Mouse (Mus musculus): ENCODE measurements around the gene Lrrc8a. TPM values are rescaled to one million over a fixed set of nuclear protein-coding genes. Genes with fewer than 3 reads are reported as not detected.

Gene Lrrc8a
- total RNA-seq (2014; rRNA removed): 52.5 and 65.4 TPM in 2 replicates
- polyA plus RNA-seq (2015; fragmentation: Nextera tagmentation; extraction: Ambion mirVana): 55.3 and 56.0 TPM in 2 replicates

GRCm38 (mm10) chr2:30237199-30237880, at the start of gene Lrrc8a:
TSS of gene Lrrc8a (plus strand) at chr2:30237715.
- Histone ChIP-seq H3K9me3 (ENCODE audit: low read length) (no peaks in the 10 kb centered on the region), H3K9ac (replicated peaks; ENCODE audit: low read length, poor library complexity, severe bottlenecking) (peak within 1 kb of the TSS; percentile 86), H3K4me1 (ENCODE audit: insufficient read depth, low read length) (peaks cover 10% of the 10 kb centered on the region), H3K36me3 (ENCODE audit: insufficient read depth, low read length) (peaks cover 13% of the 10 kb centered on the region), H3K4me3 (ENCODE audit: low read depth, low read length) (peak within 1 kb of the TSS; percentile 79), H3K4me2 (ENCODE audit: low read depth, low read length, poor library complexity, severe bottlenecking) (peak within 1 kb of the TSS; percentile 84), H3K27me3 (ENCODE audit: insufficient read depth, low read length) (no peaks in the 10 kb centered on the region), H3K27ac (ENCODE audit: low read depth, low read length) (peak within 1 kb of the TSS; percentile 90)
- WGBS: under 1% methylated on average over 55 of the region's 67 CpGs
- peak; percentile 54 for TF ChIP-seq CTCF (IDR thresholded peaks at IDR 0.05)
- DNase-seq (ENCODE audit: low spot score) (peak; percentile 98), ATAC-seq (ENCODE audit: low FRiP score) (peak; percentile 96)

- no peak for ATAC-seq (ENCODE audit: low FRiP score)
- Histone ChIP-seq H3K27me3 (ENCODE audit: insufficient read depth, low read length) (no peaks in the 10 kb centered on the region), H3K4me1 (ENCODE audit: insufficient read depth, low read length) (no peaks in the 10 kb centered on the region), H3K4me2 (ENCODE audit: low read depth, low read length, poor library complexity, severe bottlenecking) (no peak overlapping the region), H3K9me3 (ENCODE audit: low read length) (no peaks in the 10 kb centered on the region), H3K36me3 (ENCODE audit: insufficient read depth, low read length) (peaks cover 3% of the 10 kb centered on the region; the same call in 1 of the 2 replicates), H3K4me3 (ENCODE audit: low read depth, low read length) (no peak overlapping the region), H3K9ac (replicated peaks; ENCODE audit: low read length, poor library complexity, severe bottlenecking) (no peak overlapping the region), H3K27ac (ENCODE audit: low read depth, low read length) (no peak overlapping the region)
- 86% methylated on average over 12 of the region's 12 CpGs for WGBS
- no peak for DNase-seq (ENCODE audit: low spot score)
- TF ChIP-seq CTCF (IDR thresholded peaks at IDR 0.05): no peak
These were observed 45.5 kb upstream of the Lrrc8a start for GRCm38 (mm10) chr2:30191790-30192580.

GRCm38 (mm10) chr2:30194656-30195055, 42.9 kb upstream of the Lrrc8a start:
- no peak for ATAC-seq (ENCODE audit: low FRiP score)
- Histone ChIP-seq H3K9me3 (ENCODE audit: low read length) (no peaks in the 10 kb centered on the region), H3K36me3 (ENCODE audit: insufficient read depth, low read length) (peaks cover 3% of the 10 kb centered on the region; the same call in 1 of the 2 replicates), H3K4me3 (ENCODE audit: low read depth, low read length) (no peak overlapping the region), H3K27me3 (ENCODE audit: insufficient read depth, low read length) (no peaks in the 10 kb centered on the region), H3K4me1 (ENCODE audit: insufficient read depth, low read length) (no peaks in the 10 kb centered on the region), H3K4me2 (ENCODE audit: low read depth, low read length, poor library complexity, severe bottlenecking) (no peak overlapping the region), H3K9ac (replicated peaks; ENCODE audit: low read length, poor library complexity, severe bottlenecking) (no peak overlapping the region), H3K27ac (ENCODE audit: low read depth, low read length) (no peak overlapping the region)
- no peak for DNase-seq (ENCODE audit: low spot score)
- TF ChIP-seq CTCF (IDR thresholded peaks at IDR 0.05): no peak
- 68% methylated on average over 3 of the region's 3 CpGs for WGBS

- Histone ChIP-seq H3K9ac (replicated peaks; ENCODE audit: low read length, poor library complexity, severe bottlenecking) (no peak overlapping the region), H3K36me3 (ENCODE audit: insufficient read depth, low read length) (no peaks in the 10 kb centered on the region; the same call in 1 of the 2 replicates), H3K4me3 (ENCODE audit: low read depth, low read length) (no peak overlapping the region), H3K27me3 (ENCODE audit: insufficient read depth, low read length) (no peaks in the 10 kb centered on the region), H3K27ac (ENCODE audit: low read depth, low read length) (no peak overlapping the region), H3K4me2 (ENCODE audit: low read depth, low read length, poor library complexity, severe bottlenecking) (no peak overlapping the region), H3K9me3 (ENCODE audit: low read length) (no peaks in the 10 kb centered on the region), H3K4me1 (ENCODE audit: insufficient read depth, low read length) (no peaks in the 10 kb centered on the region)
- ATAC-seq (ENCODE audit: low FRiP score): no peak
- no peak for DNase-seq (ENCODE audit: low spot score)
- no peak for TF ChIP-seq CTCF (IDR thresholded peaks at IDR 0.05)
- WGBS: 60% methylated on average over 4 of the region's 4 CpGs
These were observed 39.5 kb upstream of the Lrrc8a start for GRCm38 (mm10) chr2:30198021-30198420.

GRCm38 (mm10) chr2:30199984-30200383, 37.5 kb upstream of the Lrrc8a start:
- Histone ChIP-seq H3K9ac (replicated peaks; ENCODE audit: low read length, poor library complexity, severe bottlenecking) (no peak overlapping the region), H3K27ac (ENCODE audit: low read depth, low read length) (no peak overlapping the region), H3K36me3 (ENCODE audit: insufficient read depth, low read length) (no peaks in the 10 kb centered on the region), H3K9me3 (ENCODE audit: low read length) (no peaks in the 10 kb centered on the region), H3K4me2 (ENCODE audit: low read depth, low read length, poor library complexity, severe bottlenecking) (no peak overlapping the region), H3K4me3 (ENCODE audit: low read depth, low read length) (no peak overlapping the region), H3K4me1 (ENCODE audit: insufficient read depth, low read length) (peaks cover 5% of the 10 kb centered on the region), H3K27me3 (ENCODE audit: insufficient read depth, low read length) (no peaks in the 10 kb centered on the region)
- no peak for TF ChIP-seq CTCF (IDR thresholded peaks at IDR 0.05)
- ATAC-seq (ENCODE audit: low FRiP score): no peak
- 77% methylated on average over 1 of the region's 1 CpGs for WGBS
- no peak for DNase-seq (ENCODE audit: low spot score)
